Mouse (Mus musculus) E14TG2a.4 (cell line): ENCODE measurements around the gene Megf8.

Experiments used
- CTCF ChIP-seq: conservative IDR thresholded peaks from 2 replicates; pipeline ENCODE4 v1.5.1; 2014; ENCODE audit warnings: low read length
- NANOG ChIP-seq: IDR thresholded peaks from 2 replicates; pipeline ENCODE4 v1.6.1; 2014; ENCODE audit warnings: borderline replicate concordance, low read length, mixed read lengths
- POU5F1 ChIP-seq: IDR thresholded peaks from 2 replicates; pipeline ENCODE4 v1.6.1; 2014; ENCODE audit warnings: low read length, borderline replicate concordance

- TF ChIP-seq CTCF (no peak), NANOG (no peak), POU5F1 (no peak)
These were observed 74.0 kb downstream of the Megf8 start for GRCm38 (mm10) chr7:25390986-25391385.
